Mouse (Mus musculus) testis, adult 2 months (tissue): ENCODE measurements around the gene Cd40.

ENCODE experiments used
- CTCF ChIP-seq: fragments of 200-500 bp; IDR thresholded peaks from 2 replicates; pipeline ENCODE4 v1.5.1; 2012; ENCODE audit warnings: low read depth, mild to moderate bottlenecking, inconsistent platforms, low read length, moderate library complexity; ENCODE audit not compliant: control insufficient read depth, insufficient read depth, insufficient replicate concordance
- POLR2A ChIP-seq: fragments of 200-500 bp; IDR thresholded peaks from 2 replicates; pipeline ENCODE4 v1.6.1; 2012; ENCODE audit warnings: low read depth, mild to moderate bottlenecking, inconsistent platforms, low read length, moderate library complexity; ENCODE audit not compliant: control insufficient read depth

- TF ChIP-seq CTCF (no peak), POLR2A (no peak)
Measured at GRCm38 (mm10) chr2:165120765-165121164, 65.3 kb downstream of the Cd40 start.
